Mouse (Mus musculus) lung, embryonic 15.5 days (tissue): Measurements from ENCODE around the gene Rybp. TPM values are rescaled to one million over a fixed set of nuclear protein-coding genes. Genes with fewer than 3 reads are reported as not detected.

Source experiments
- ATAC-seq: fragments of 200-750 bp; cut with Nextera tagmentation; 2 replicates; pipeline ENCODE4 v1.8.0; 2017; ENCODE audit warnings: moderate number of reproducible peaks, borderline replicate concordance; ENCODE audit not compliant: low FRiP score, low TSS enrichment; ENCODE audit errors: extremely low read depth
- H3K27ac ChIP-seq: fragments of 300-500 bp; sonication (generic); 2 replicates; pipeline ENCODE4 v1.5.1; 2015; ENCODE audit warnings: moderate library complexity, mild to moderate bottlenecking, inconsistent platforms
- H3K27me3 ChIP-seq: fragments of 300-500 bp; sonication (generic); 2 replicates; pipeline ENCODE4 v1.6.1; 2015; ENCODE audit warnings: inconsistent platforms
- H3K36me3 ChIP-seq: fragments of 300-500 bp; sonication (generic); 2 replicates; pipeline ENCODE4 v1.6.1; 2015; ENCODE audit warnings: inconsistent platforms
- H3K4me1 ChIP-seq: fragments of 300-500 bp; sonication (generic); 2 replicates; pipeline ENCODE4 v1.6.1; 2015; ENCODE audit warnings: inconsistent platforms
- H3K4me2 ChIP-seq: fragments of 300-500 bp; sonication (generic); 2 replicates; pipeline ENCODE4 v1.6.1; 2015; ENCODE audit warnings: inconsistent platforms, mild to moderate bottlenecking, moderate library complexity
- H3K4me3 ChIP-seq: fragments of 300-500 bp; sonication (generic); 2 replicates; pipeline ENCODE4 v1.5.1; 2015; ENCODE audit warnings: mild to moderate bottlenecking, inconsistent platforms
- H3K9ac ChIP-seq: fragments of 300-500 bp; sonication (generic); 2 replicates; pipeline ENCODE4 v1.6.1; 2015; ENCODE audit warnings: inconsistent platforms
- H3K9me3 ChIP-seq: fragments of 300-500 bp; sonication (generic); 2 replicates; pipeline ENCODE4 v1.6.1; 2016; ENCODE audit warnings: inconsistent platforms
- WGBS: fragments of 180-500 bp; shearing (Covaris S2); methylation state at CpG from one replicate; pipeline ENCODE4 v1.1.7; 2015; 5-methylcytosine and 5-hydroxymethylcytosine counted together
- polyA plus RNA-seq: library from polyadenylated mRNA; unstranded; fragments of >200 nt; fragmentation: Nextera tagmentation; extraction: Ambion mirVana; gene quantifications from 2 replicates; pipeline ENCODE4 v1.2.1, GENCODE M21; 2015

The Rybp gene
- polyA plus RNA-seq, 1 experiment from 2014 or later: 21.8 TPM

DNA sequence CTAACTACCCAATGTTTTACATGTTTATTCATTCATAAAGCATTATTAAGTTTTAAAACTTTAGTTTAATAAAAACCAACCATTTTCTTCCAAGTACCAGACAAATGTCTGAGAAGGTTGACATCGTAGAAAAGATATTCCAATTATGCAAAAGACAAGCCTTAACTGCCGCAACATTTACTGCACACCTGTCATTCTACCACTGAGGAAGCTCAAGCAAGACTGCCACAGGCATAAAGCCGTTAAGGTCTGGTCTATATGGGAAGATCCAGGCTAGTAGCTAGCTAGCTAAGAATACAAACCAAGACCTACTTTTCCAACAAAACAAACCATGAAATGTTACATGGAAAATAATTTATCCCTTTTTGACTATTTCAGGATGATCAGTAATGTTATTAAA is 42.8 kb downstream of the Rybp start:
- H3K9ac ChIP-seq: no peak overlapping the region
- H3K27me3 ChIP-seq: no peaks in the 10 kb centered on the region
- no peak overlapping the region for H3K4me2 ChIP-seq
- no peak for ATAC-seq
- H3K4me1 ChIP-seq: 0 out of 2 replicates have a peak, but pooled peaks cover 2% of the 10 kb centered on the region
- H3K36me3 ChIP-seq: no peaks in the 10 kb centered on the region
- H3K4me3 ChIP-seq: no peak overlapping the region
- no peaks in the 10 kb centered on the region for H3K9me3 ChIP-seq
- no peak overlapping the region for H3K27ac ChIP-seq
- WGBS: 55% methylated on average over 3 of the region's 3 CpGs

DNA sequence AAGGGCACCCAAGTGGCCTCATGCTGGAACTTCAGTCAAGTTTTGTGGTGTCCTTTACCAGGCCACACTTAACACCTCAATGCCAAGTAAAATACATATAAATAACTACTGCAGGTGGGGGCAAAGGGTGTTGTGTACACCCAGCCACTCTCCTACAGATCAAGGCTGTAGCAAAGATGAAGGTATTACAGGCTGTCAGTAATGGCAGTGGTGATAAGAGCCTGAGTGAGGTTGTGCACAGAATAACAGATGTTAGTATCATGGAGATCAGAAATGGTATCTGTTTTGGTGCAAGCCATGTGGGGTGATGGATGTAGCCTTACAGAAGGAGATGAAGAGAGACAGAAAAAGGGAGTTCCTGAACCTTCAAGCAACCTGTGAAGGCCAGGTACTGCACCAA is 52.2 kb downstream of the Rybp start:
- H3K4me2 ChIP-seq: no peak overlapping the region
- no peak overlapping the region for H3K4me3 ChIP-seq
- no peak overlapping the region for H3K27ac ChIP-seq
- no peaks in the 10 kb centered on the region for H3K27me3 ChIP-seq
- 0 out of 2 replicates have a peak, but pooled peaks cover 3% of the 10 kb centered on the region for H3K4me1 ChIP-seq
- H3K9me3 ChIP-seq: no peaks in the 10 kb centered on the region
- no peak overlapping the region for H3K9ac ChIP-seq
- no peak for ATAC-seq
- H3K36me3 ChIP-seq: no peaks in the 10 kb centered on the region

DNA sequence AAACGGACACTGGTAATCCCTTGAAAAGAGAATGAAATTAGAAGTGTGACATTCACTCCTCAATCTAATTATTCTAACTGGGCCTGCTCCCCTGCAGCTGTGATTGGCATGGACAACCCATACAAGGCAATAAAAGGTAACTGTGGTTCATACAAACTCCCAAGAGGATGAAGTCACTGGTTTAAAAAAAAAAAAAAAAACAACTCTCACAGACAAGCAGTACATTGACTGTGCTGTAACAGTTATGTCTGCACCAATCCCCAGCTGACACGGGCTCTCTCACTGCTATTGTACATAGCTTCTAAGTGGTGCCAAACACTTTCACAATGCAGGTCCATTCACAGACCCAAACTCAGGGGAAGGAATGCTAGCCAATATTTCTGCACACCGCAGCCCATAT is 53.8 kb downstream of the Rybp start:
- no peak overlapping the region for H3K4me2 ChIP-seq
- ATAC-seq: no peak
- 74% methylated on average over 3 of the region's 3 CpGs for WGBS

DNA sequence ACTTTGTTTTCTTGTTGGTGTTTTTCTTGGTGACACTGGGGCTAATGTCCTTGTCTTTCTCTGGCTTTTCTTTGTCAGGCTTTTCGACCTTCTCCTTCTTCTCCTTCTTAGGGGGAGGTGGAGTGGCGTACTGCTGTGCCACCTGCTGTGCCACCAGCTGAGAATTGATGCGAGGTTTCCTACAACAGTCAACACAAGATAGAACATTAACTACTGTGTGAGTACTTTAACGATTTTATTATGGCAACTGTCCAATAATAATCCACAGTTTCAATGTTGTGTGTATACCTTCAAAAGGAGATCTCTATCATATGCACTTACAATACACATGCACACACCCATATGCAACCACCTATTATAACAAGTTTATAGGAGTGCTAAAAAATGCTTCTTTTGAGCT is 54.2 kb downstream of the Rybp start:
- ATAC-seq: no peak
- H3K4me3 ChIP-seq: no peak overlapping the region
- 0 out of 2 replicates have a peak, but pooled peaks cover 3% of the 10 kb centered on the region for H3K4me1 ChIP-seq
- H3K27ac ChIP-seq: no peak overlapping the region
- H3K27me3 ChIP-seq: no peaks in the 10 kb centered on the region
- no peak overlapping the region for H3K9ac ChIP-seq
- 53% methylated on average over 4 of the region's 4 CpGs for WGBS
- no peaks in the 10 kb centered on the region for H3K36me3 ChIP-seq
- no peaks in the 10 kb centered on the region for H3K9me3 ChIP-seq
- H3K4me2 ChIP-seq: no peak overlapping the region

More for the DNA sequence above, 53.8 kb downstream of the Rybp start:
- Histone ChIP-seq H3K4me3 (no peak overlapping the region), H3K27me3 (no peaks in the 10 kb centered on the region), H3K4me1 (0 out of 2 replicates have a peak, but pooled peaks cover 3% of the 10 kb centered on the region), H3K27ac (no peak overlapping the region), H3K9me3 (no peaks in the 10 kb centered on the region), H3K9ac (no peak overlapping the region), H3K36me3 (no peaks in the 10 kb centered on the region)

- Histone ChIP-seq H3K27me3 (no peaks in the 10 kb centered on the region), H3K4me3 (no peak overlapping the region), H3K36me3 (no peaks in the 10 kb centered on the region), H3K4me2 (no peak overlapping the region), H3K9me3 (no peaks in the 10 kb centered on the region), H3K9ac (no peak overlapping the region), H3K4me1 (0 out of 2 replicates have a peak, but pooled peaks cover 3% of the 10 kb centered on the region), H3K27ac (no peak overlapping the region)
- ATAC-seq: no peak
- 37% methylated on average over 2 of the region's 2 CpGs for WGBS
Measured at GRCm38 (mm10) chr6:100226204-100226603, 61.1 kb downstream of the Rybp start.

- WGBS: 85% methylated on average over 6 of the region's 6 CpGs
- Histone ChIP-seq H3K4me2 (no peak overlapping the region), H3K36me3 (no peaks in the 10 kb centered on the region), H3K4me3 (no peak overlapping the region), H3K4me1 (peaks cover 8% of the 10 kb centered on the region), H3K9ac (no peak overlapping the region), H3K9me3 (no peaks in the 10 kb centered on the region), H3K27ac (no peak overlapping the region), H3K27me3 (no peaks in the 10 kb centered on the region)
- no peak for ATAC-seq
Measured at GRCm38 (mm10) chr6:100223932-100224331, 63.4 kb downstream of the Rybp start.

DNA sequence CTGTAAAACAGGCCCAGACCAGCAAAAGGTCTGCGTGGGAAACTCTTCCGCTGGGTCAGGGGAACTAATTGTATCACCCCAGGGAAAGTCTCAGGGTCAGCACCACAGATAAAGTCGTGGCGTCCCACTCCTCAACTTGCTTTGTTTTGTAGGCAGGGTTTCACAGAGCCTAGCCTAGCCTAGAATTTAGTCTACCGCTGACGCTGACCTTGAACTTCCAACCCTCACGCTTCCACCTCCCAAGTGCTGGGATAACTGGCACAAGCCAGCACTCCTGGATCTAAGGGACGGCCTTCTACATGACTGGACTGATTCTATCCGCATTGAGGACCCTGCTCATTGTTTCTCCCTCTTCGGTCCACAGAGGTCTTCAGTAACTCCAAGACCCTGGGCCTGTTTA is 63.9 kb downstream of the Rybp start:
- Histone ChIP-seq H3K4me1 (peaks cover 13% of the 10 kb centered on the region), H3K4me3 (no peak overlapping the region), H3K9ac (no peak overlapping the region), H3K27me3 (no peaks in the 10 kb centered on the region), H3K4me2 (no peak overlapping the region), H3K9me3 (no peaks in the 10 kb centered on the region), H3K27ac (no peak overlapping the region), H3K36me3 (no peaks in the 10 kb centered on the region)
- 83% methylated on average over 10 of the region's 10 CpGs for WGBS
- ATAC-seq: no peak

DNA sequence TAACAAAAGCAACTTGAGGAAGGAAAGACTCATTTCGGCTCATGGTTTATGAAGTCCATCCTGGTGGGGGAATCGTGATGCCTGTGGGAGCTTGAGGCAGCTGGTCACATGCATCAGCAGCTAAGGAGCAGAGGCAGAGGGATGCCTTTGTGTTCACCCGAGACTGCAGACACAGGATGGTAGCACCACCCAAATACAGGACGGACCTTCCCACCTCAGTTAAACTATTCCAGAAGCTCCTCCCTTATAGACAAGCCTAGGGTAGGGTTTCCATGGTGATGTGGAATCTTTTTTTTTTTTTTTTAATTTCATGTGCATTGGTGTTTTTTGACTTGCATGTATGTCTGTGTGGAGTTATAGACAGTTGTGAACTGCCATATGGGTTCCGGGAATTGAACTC is 64.4 kb downstream of the Rybp start:
- no peak for ATAC-seq
- Histone ChIP-seq H3K4me1 (peaks cover 18% of the 10 kb centered on the region), H3K27me3 (no peaks in the 10 kb centered on the region), H3K4me2 (no peak overlapping the region), H3K27ac (no peak overlapping the region), H3K4me3 (no peak overlapping the region), H3K36me3 (no peaks in the 10 kb centered on the region), H3K9me3 (no peaks in the 10 kb centered on the region), H3K9ac (no peak overlapping the region)
- WGBS: 70% methylated on average over 5 of the region's 5 CpGs

DNA sequence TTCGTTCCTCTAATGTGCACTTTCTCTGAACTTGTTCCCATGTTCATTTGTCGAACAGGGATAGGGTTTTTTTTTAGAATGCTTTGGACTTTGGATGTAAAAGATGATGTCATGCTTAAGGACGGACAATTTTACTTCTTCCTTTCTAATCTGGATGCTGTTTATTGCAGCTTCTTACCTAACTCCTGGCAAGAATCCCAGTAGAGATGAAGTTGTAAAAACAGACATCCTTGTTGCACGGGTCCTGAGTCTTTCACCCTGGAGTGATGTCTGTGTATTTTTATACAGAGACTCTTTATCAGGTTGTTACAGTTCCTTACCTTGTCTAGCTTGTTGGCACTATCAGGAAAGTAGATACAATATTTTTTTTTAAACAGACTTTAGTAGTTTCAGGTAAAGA is 65.5 kb downstream of the Rybp start:
- no peaks in the 10 kb centered on the region for H3K27me3 ChIP-seq
- H3K4me2 ChIP-seq: no peak overlapping the region
- H3K4me3 ChIP-seq: no peak overlapping the region
- H3K9me3 ChIP-seq: no peaks in the 10 kb centered on the region
- no peak for ATAC-seq
- H3K4me1 ChIP-seq: peaks cover 23% of the 10 kb centered on the region
- no peaks in the 10 kb centered on the region for H3K36me3 ChIP-seq
- H3K9ac ChIP-seq: no peak overlapping the region
- 46% methylated on average over 4 of the region's 4 CpGs for WGBS
- H3K27ac ChIP-seq: no peak overlapping the region

DNA sequence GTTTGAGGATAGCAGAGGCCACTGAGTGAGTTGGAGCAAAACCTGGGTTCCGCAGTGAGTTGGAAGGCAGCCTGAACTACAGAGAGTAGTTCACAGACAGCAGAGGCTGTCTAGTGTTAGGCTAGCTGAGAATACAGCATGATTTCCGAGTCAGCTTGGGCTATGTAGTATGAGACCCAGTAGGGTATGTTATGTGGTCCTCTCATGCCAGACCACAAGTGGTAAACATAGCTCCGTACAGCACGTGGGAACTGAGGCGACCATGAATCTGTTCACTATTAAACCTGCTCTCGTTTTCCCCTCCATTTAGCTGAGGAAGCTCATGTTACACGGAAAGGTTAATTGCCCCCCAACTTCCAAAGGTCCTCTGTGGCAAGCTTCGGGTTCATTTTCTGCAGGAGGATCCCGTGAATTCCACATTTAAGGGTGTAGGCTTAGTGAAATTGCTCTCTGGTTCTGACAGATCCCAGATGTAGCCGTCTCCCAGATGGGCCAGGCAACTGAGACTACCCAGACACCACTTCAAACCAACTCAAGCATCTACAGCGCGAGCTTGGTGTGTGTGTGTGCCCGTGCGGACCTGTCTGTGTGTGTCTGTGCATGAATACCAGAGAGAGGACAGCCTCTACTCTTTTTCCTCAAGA is 66.2 kb downstream of the Rybp start:
- Histone ChIP-seq H3K36me3 (no peaks in the 10 kb centered on the region), H3K4me1 (peaks cover 28% of the 10 kb centered on the region), H3K9ac (no peak overlapping the region), H3K9me3 (no peaks in the 10 kb centered on the region), H3K27ac (no peak overlapping the region), H3K4me3 (no peak overlapping the region), H3K4me2 (no peak overlapping the region), H3K27me3 (no peaks in the 10 kb centered on the region)
- WGBS: 69% methylated on average over 14 of the region's 14 CpGs
- ATAC-seq: no peak

GRCm38 (mm10) chr6:100219971-100220370 is 67.3 kb downstream of the Rybp start:
- Histone ChIP-seq H3K4me1 (peaks cover 39% of the 10 kb centered on the region), H3K9ac (no peak overlapping the region), H3K36me3 (no peaks in the 10 kb centered on the region), H3K9me3 (no peaks in the 10 kb centered on the region), H3K27me3 (no peaks in the 10 kb centered on the region), H3K4me2 (no peak overlapping the region), H3K27ac (no peak overlapping the region), H3K4me3 (no peak overlapping the region)
- no peak for ATAC-seq
- 82% methylated on average over 3 of the region's 3 CpGs for WGBS

DNA sequence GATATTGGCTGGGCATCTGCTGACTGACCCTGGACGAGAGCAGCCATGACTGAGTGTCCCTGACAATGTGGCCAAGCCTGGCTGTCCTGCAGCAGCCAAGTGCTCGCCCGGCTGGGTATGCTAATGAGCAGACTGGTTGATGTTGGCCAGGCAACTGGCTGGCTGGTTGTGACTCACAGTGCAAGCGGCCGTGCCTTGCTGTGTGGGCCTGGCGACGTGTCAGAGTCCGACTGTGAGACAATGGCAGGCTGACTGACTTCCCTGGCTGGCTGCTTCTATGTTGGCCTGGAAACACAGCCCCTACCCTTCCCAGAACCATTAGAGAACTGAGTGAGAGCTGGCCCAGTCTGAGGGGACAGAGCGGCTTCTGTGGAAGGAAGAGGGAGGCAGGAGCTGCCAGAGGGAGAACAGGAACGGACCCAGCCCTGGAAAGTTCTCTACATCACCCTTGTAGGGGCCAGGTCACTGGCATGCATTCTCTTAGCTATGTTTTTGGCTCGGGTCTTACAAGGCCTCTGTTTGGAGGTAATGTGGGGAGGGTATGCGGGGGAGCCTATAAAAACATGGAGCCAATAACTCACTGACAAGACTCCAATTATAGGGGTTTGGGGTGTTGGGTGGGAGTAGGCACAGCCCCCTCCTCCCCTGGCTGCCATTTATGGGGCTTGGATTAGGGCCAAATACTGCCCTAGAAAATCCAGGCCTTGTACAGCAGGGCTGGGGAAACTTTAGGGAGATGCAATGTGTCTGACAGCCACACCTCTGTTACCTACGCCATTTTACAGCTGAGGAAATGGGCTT is 68.5 kb downstream of the Rybp start:
- Histone ChIP-seq H3K9ac (no peak overlapping the region), H3K9me3 (no peaks in the 10 kb centered on the region), H3K27me3 (no peaks in the 10 kb centered on the region), H3K4me1 (peaks cover 51% of the 10 kb centered on the region), H3K36me3 (no peaks in the 10 kb centered on the region), H3K27ac (peak overlapping the region; percentile 49; the same call in 1 of the 2 replicates), H3K4me2 (no peak overlapping the region), H3K4me3 (no peak overlapping the region)
- ATAC-seq: peak; percentile 44
- 47% methylated on average over 13 of the region's 13 CpGs for WGBS
